Mouse (Mus musculus): ENCODE results near the gene Rap1gap.

DNA sequence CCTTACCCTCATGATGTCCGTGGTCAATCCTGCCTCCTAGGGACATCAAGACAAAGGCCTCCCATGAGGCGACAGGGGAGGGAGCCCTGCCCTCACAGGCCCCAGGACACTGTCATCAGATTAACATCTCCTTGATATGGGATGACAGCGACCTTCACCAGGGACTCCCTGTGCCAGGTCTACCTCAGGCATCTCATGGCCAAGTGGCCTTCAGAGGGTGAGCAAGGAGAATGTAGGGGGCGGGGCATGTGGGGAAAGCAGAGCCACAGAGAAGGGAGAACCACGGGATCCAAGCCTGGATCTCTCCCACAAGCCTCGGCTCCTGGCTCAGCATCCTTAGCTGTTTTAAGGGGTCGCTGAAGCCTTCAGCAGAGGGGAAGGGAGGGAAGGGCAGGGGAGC, 79.3 kb downstream of the Rap1gap start:
- TF ChIP-seq EP300 (IDR thresholded peaks at IDR 0.05; ENCODE audit: low read depth) (no peak), CTCF (IDR thresholded peaks at IDR 0.05; ENCODE audit: low read depth) (no peak)
